Mouse (Mus musculus) kidney, adult 2 months (tissue): ENCODE results near the gene Lrrc58.

Experiments
- CTCF ChIP-seq: fragments of 200-500 bp; conservative IDR thresholded peaks from 2 replicates; pipeline ENCODE4 v1.5.1; 2011; ENCODE audit warnings: low read depth, mild to moderate bottlenecking, control low read depth, low read length, moderate library complexity, mixed read lengths; ENCODE audit not compliant: insufficient read depth, insufficient read length
- POLR2A ChIP-seq: fragments of 200-500 bp; IDR thresholded peaks from one replicate; pipeline ENCODE4 v1.6.1; 2011; ENCODE audit warnings: low read depth, low read length, control low read depth

DNA sequence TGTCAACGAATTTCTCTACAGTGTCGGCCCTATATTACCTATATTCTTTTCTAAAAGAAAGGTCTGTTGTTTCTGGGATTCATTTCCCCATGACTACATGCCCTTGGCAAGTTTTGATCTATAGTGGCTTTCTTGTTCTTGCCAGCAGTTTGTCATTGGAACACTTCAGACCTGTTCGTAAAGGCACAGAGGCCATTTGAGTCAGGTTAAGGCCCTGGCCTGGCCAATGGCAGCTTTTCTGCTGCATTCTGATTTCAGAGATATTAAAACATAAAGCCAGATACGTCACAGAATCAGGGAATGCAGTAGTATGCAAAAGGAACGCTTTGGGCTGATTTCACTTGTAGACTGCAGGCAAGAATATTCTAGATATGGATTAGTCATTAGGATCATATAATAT is 30.6 kb downstream of the Lrrc58 start:
- TF ChIP-seq CTCF (no peak), POLR2A (no peak)
